ENCODE assay signal across 8 mouse cellular contexts in genomic region chr4:100478592-100479321, GRCm38 (mm10). TPM values are rescaled to one million over a fixed set of nuclear protein-coding genes. Genes with fewer than 3 reads are reported as not detected.
DNase-seq lines count a peak whose midpoint lies in the region; ATAC-seq lines count a peak whose summit lies in the region.

Gene Ube2u, plus strand, starts transcription at chr4:100478849.

- H3K4me3 ChIP-seq in intestine, embryonic 14.5 days (ENCODE audit: low read depth, low read length), result no peak within 1 kb of the TSS

- H3K9me3 ChIP-seq in intestine, embryonic 14.5 days (ENCODE audit: control insufficient read depth, low read length), result no peaks in the 10 kb centered on the region

- H3K27me3 ChIP-seq in intestine, embryonic 14.5 days (replicated peaks; ENCODE audit: control insufficient read depth, insufficient read depth, low read length), result no peaks in the 10 kb centered on the region

- H3K36me3 ChIP-seq in intestine, embryonic 14.5 days (ENCODE audit: control insufficient read depth, insufficient read depth, low read length), result no peaks in the 10 kb centered on the region

- H3K27ac ChIP-seq in intestine, embryonic 14.5 days (ENCODE audit: low read depth), result no peak within 1 kb of the TSS

- peak; percentile 55 for DNase-seq in ovary, adult 18-20 months (ENCODE audit: low spot score)
- no peak for DNase-seq in ovary, postnatal 10 days (ENCODE audit: low spot score)
- DNase-seq in frontal cortex, postnatal 10 days (ENCODE audit: low spot score in 2 of 2), result peak; percentile 11 to 24
- DNase-seq in intestine, embryonic 14.5 days (ENCODE audit: low spot score), result peak; percentile 63
- peak; percentile 6 to 37 for DNase-seq in left cerebral cortex, adult 9 months (ENCODE audit: low spot score in 2 of 2)
- peak; percentile 49 for DNase-seq in lung, postnatal 14 days
- DNase-seq in right cerebral cortex, postnatal 36 days (ENCODE audit: low spot score in 2 of 2), result peak; percentile 18 to 32
- no peak for DNase-seq in MN1 (ENCODE audit: low spot score)

- no peak within 1 kb of the TSS for H3K9ac ChIP-seq in intestine, embryonic 14.5 days (ENCODE audit: low read length)

- ATAC-seq in intestine, embryonic 14.5 days (replicated peaks; ENCODE audit: low FRiP score, low TSS enrichment, low read depth), result peak; percentile 82

- 32% methylated on average over 15 of the region's 15 CpGs for WGBS in intestine, embryonic 14.5 days

- peaks cover 10% of the 10 kb centered on the region; the same call in 1 of the 2 replicates for H3K4me1 ChIP-seq in intestine, embryonic 14.5 days (replicated peaks; ENCODE audit: control insufficient read depth, insufficient read depth, low read length)

- peak within 1 kb of the TSS; percentile 41 for H3K4me2 ChIP-seq in intestine, embryonic 14.5 days (ENCODE audit: low read length)

RNA-seq across cellular contexts. Expression of gene Ube2u, which starts in this region (rescaled TPM):
- polyA plus RNA-seq in intestine, embryonic 14.5 days (2014; fragmentation: Nextera tagmentation; extraction: Ambion mirVana), result 0.12 and 0.23 TPM in 2 replicates

Comparison
In these comparisons a context has a peak if more than half of its experiments do, and no peak if none do; other contexts are left out.
1. DNase-seq: peak in ovary, adult 18-20 months (single experiment), frontal cortex, postnatal 10 days (2 of 2), left cerebral cortex, adult 9 months (2 of 2), lung, postnatal 14 days (single experiment) and right cerebral cortex, postnatal 36 days (2 of 2); none in ovary, postnatal 10 days (single experiment) and MN1 (single experiment).
2. Peak in DNase-seq, ATAC-seq and H3K4me2 ChIP-seq in intestine, embryonic 14.5 days; RNA of the gene not detected or under 1 TPM.